Mouse (Mus musculus): Measurements from ENCODE around the gene Ipo11. TPM values are rescaled to one million over a fixed set of nuclear protein-coding genes. Genes with fewer than 3 reads are reported as not detected.

The Ipo11 gene
- total and polyA plus RNA-seq, 3 experiments = 37.2 to 40.2 TPM; not detected in 1

DNA sequence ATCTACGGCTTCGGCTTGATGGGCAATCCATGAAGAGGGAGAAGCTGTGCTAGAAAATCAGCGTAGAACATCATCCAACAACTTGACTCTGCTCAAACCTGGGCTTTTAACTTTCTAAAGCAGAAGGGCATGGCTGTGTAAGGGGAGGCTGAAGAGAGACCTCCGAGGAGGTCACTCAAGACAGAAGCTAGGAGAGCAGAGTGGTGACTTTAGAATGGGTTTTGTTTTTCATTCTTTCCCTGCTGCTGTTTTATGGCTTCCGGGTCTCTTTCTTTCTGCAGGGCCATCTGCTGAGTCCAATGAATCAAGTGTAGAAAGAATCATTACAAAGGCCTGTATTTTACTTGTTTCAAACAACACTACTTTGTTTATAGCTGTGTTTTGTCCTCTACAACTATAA lies 119.7 kb downstream of the Ipo11 start:
- Histone ChIP-seq H3K9ac (ENCODE audit: control insufficient read depth, low read depth, low read length, poor library complexity, severe bottlenecking) (no peak overlapping the region), H3K9me3 (replicated peaks; ENCODE audit: insufficient read depth, low read length) (no peaks in the 10 kb centered on the region), H3K4me3 (ENCODE audit: control insufficient read depth in 1 of 2, insufficient read depth in 1 of 2, low read depth in 2 of 2, low read length in 2 of 2) (no peak overlapping the region), H3K4me1 (ENCODE audit: control insufficient read depth in 1 of 2, insufficient read depth in 2 of 2, low read length in 2 of 2) (no peaks in the 10 kb centered on the region), H3K27me3 (ENCODE audit: control insufficient read depth in 1 of 2, insufficient read depth in 2 of 2, low read length in 2 of 2) (no peaks in the 10 kb centered on the region), H3K36me3 (ENCODE audit: control insufficient read depth in 1 of 2, insufficient read depth in 2 of 2, low read length in 2 of 2) (no peaks in the 10 kb centered on the region; a peak in 1 of 4 replicates), H3K79me2 (ENCODE audit: control insufficient read depth, insufficient read depth, low read length, poor library complexity) (no peaks in the 10 kb centered on the region), H3K27ac (ENCODE audit: control insufficient read depth, low read depth, low read length) (no peak overlapping the region)
- no peak for DNase-seq (ENCODE audit: low read depth, low spot score)
- TF ChIP-seq ZNF384 (IDR thresholded peaks at IDR 0.05; ENCODE audit: low read depth, low read length) (no peak), MAZ (IDR thresholded peaks at IDR 0.05; ENCODE audit: low read depth, low read length) (no peak), ELF1 (IDR thresholded peaks at IDR 0.05; ENCODE audit: low read depth, low read length) (no peak), CTCF (IDR thresholded peaks at IDR 0.05 in 2 of 3, conservative IDR thresholded peaks at IDR 0.05 in 1 of 3; ENCODE audit: control insufficient read depth in 1 of 3, insufficient read depth in 1 of 3, low read depth in 2 of 3, low read length in 3 of 3, poor library complexity in 1 of 3, severe bottlenecking in 1 of 3) (no peak), HCFC1 (IDR thresholded peaks at IDR 0.05; ENCODE audit: low read depth, low read length) (no peak), SMC3 (IDR thresholded peaks at IDR 0.05; ENCODE audit: low read depth, low read length) (no peak), SIN3A (IDR thresholded peaks at IDR 0.05; ENCODE audit: low read length) (no peak), MYB (IDR thresholded peaks at IDR 0.05; ENCODE audit: low read depth, low read length) (no peak), TCF12 (IDR thresholded peaks at IDR 0.05; ENCODE audit: low read depth, low read length) (no peak), CHD1 (IDR thresholded peaks at IDR 0.05; ENCODE audit: low read depth, low read length) (no peak), ZC3H11A (IDR thresholded peaks at IDR 0.05; ENCODE audit: low read depth, low read length) (no peak), NELFE (IDR thresholded peaks at IDR 0.05; ENCODE audit: low read depth, low read length) (no peak), KAT2A (conservative IDR thresholded peaks at IDR 0.05; ENCODE audit: low read depth, low read length) (no peak), CHD2 (IDR thresholded peaks at IDR 0.05; ENCODE audit: low read length) (no peak)

DNA sequence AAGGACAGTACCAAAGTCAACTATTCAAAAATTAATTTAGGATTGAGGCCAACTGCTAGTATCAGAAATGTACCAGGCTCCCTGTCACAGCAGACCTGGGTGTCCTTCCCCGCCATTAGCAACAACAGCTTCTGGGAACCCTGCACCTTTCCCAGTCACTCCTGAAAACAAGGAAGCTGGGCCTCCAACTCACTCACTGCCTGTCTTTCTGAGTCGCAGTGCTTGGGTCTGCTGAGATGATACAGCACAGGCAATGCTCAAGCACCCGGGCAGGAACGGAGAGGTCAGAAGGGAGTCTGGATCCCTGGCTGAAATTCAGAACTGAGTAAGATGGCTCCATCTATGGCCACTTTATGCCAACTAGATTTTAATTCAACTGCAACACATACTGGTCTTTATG lies 123.2 kb downstream of the Ipo11 start:
- DNase-seq (ENCODE audit: low read depth, low spot score) = no peak
- no peak overlapping the region for H3K4me3 ChIP-seq (ENCODE audit: control insufficient read depth in 1 of 2, insufficient read depth in 1 of 2, low read depth in 2 of 2, low read length in 2 of 2)
- H3K27me3 ChIP-seq (ENCODE audit: control insufficient read depth in 1 of 2, insufficient read depth in 2 of 2, low read length in 2 of 2) = no peaks in the 10 kb centered on the region
- TF ChIP-seq RAD21 (IDR thresholded peaks at IDR 0.05; ENCODE audit: low read depth, low read length) (no peak), TBP (IDR thresholded peaks at IDR 0.05; ENCODE audit: low read depth, low read length) (no peak), MEF2A (IDR thresholded peaks at IDR 0.05; ENCODE audit: extremely low read depth, insufficient replicate concordance, low read depth, low read length, poor library complexity, severe bottlenecking) (no peak), HCFC1 (IDR thresholded peaks at IDR 0.05; ENCODE audit: low read depth, low read length) (no peak), CTCF (IDR thresholded peaks at IDR 0.05 in 2 of 3, conservative IDR thresholded peaks at IDR 0.05 in 1 of 3; ENCODE audit: control insufficient read depth in 1 of 3, insufficient read depth in 1 of 3, low read depth in 2 of 3, low read length in 3 of 3, poor library complexity in 1 of 3, severe bottlenecking in 1 of 3) (no peak), MAFK (IDR thresholded peaks at IDR 0.05; ENCODE audit: borderline replicate concordance, low read depth, low read length) (no peak), MAZ (IDR thresholded peaks at IDR 0.05; ENCODE audit: low read depth, low read length) (no peak), UBTF (IDR thresholded peaks at IDR 0.05; ENCODE audit: borderline replicate concordance, insufficient read depth, low read depth, low read length) (no peak), ZNF384 (IDR thresholded peaks at IDR 0.05; ENCODE audit: low read depth, low read length) (no peak), NELFE (IDR thresholded peaks at IDR 0.05; ENCODE audit: low read depth, low read length) (no peak), CHD1 (IDR thresholded peaks at IDR 0.05; ENCODE audit: low read depth, low read length) (no peak), NRF1 (IDR thresholded peaks at IDR 0.05; ENCODE audit: insufficient read depth, low read depth, low read length, poor library complexity, severe bottlenecking) (no peak), GATA1 (IDR thresholded peaks at IDR 0.05; ENCODE audit: low read depth, low read length) (no peak), ZMIZ1 (IDR thresholded peaks at IDR 0.05; ENCODE audit: low read depth, low read length) (no peak), MYB (IDR thresholded peaks at IDR 0.05; ENCODE audit: low read depth, low read length) (no peak)
- no peaks in the 10 kb centered on the region; a peak in 1 of 4 replicates for H3K36me3 ChIP-seq (ENCODE audit: control insufficient read depth in 1 of 2, insufficient read depth in 2 of 2, low read length in 2 of 2)
- no peaks in the 10 kb centered on the region for H3K9me3 ChIP-seq (replicated peaks; ENCODE audit: insufficient read depth, low read length)
- no peaks in the 10 kb centered on the region for H3K4me1 ChIP-seq (ENCODE audit: control insufficient read depth in 1 of 2, insufficient read depth in 2 of 2, low read length in 2 of 2)
- H3K27ac ChIP-seq (ENCODE audit: control insufficient read depth, low read depth, low read length) = no peak overlapping the region
- no peak overlapping the region for H3K9ac ChIP-seq (ENCODE audit: control insufficient read depth, low read depth, low read length, poor library complexity, severe bottlenecking)
- no peaks in the 10 kb centered on the region for H3K79me2 ChIP-seq (ENCODE audit: control insufficient read depth, insufficient read depth, low read length, poor library complexity)

All from MEL (cell line).